Mouse (Mus musculus): ENCODE data around the gene Zfp148.

Zfp148 gene

DNA sequence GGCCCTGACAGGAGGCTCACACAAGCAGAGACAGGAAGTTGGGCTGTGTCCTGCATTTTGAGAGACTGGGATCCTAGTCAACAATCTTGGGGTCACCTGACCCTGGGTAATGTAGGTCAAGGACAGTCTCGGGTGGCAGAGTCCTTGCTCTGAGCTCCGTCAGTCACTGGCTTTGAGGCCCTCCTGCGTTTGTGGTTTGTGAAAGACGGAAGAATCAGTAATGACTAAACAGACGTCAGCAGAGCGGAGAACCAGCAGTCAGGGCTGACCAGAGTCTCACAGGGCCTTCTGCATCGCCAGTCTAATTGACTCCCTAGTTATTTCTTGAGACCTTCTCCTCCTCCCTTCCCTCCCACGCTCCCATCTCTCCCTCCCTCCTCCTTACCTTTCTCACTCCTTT, 150.5 kb downstream of the Zfp148 start:
- DNase-seq (ENCODE audit: low spot score), result no peak

- no peak for DNase-seq (ENCODE audit: low spot score)
Observed at GRCm38 (mm10) chr16:33536456-33536855, 155.8 kb downstream of the Zfp148 start.

DNA sequence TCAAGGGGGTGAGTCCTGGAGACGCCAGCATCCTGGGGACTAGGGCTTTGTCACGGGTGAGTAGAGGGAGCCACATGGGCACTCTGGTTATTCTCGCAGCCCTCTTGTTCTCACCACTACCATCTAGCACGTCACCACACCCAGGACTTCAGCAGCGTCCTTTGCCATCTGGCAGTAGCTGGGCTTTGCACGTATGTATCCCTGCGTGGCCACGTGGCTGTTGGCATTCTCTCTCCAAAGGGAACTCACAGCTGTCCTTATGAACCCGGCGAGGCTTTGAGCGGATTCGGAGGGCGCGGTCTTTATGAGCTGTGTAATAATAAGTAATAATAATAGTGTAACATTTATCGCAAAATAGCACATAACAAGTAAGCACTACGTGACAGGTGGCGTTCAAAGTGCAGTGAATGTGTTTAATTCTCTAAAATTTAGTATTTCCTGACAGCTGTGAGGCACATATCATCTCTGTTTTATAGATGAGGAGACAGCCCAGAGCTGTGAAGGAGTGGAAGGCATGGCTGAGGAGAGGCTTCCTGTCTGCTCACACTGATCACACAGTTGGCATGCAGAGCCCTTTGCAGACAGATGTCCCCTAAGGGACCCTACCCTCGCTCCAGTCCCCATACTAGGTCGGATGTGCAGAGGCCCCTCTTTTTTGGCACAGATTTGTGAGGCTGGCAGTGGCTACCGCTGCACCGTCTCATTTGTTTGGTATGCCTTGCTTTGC, 157.0 kb downstream of the Zfp148 start:
- no peak for DNase-seq (ENCODE audit: low spot score)

DNA sequence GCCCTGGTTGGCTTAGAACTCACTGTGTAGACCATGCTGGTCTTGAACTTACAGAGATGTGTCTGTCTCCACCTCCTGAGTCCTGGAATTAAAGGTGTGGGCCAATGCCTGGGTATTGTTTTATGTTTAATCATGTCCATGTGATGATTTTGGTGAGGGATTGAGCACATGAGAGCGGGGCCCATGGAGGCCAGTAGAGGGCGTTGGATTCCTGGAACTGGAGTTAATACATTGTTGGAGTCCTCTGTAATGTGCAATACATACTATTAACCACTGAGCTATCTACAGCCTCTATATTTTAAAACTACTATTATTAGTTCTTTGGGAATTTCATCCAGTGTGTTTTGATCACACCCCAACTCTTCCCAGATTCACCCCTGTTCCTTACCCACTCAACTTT, 163.7 kb downstream of the Zfp148 start:
- no peak for DNase-seq (ENCODE audit: low spot score)

GRCm38 (mm10) chr16:33545530-33545929, 164.9 kb downstream of the Zfp148 start:
- DNase-seq (ENCODE audit: low spot score), result no peak

GRCm38 (mm10) chr16:33553689-33554342, 173.2 kb downstream of the Zfp148 start:
- no peak for DNase-seq (ENCODE audit: low spot score)

Measured in left cerebral cortex, adult 11 months (tissue).